Mouse (Mus musculus) embryo, embryonic 9.5 days (tissue): Measurements from ENCODE around the gene C1ql4.

ENCODE experiments used
- DNase-seq: peaks from one replicate; pipeline ENCODE4 v3.0.0-alpha.2; 2017; ENCODE audit errors: extremely low spot score

The C1ql4 gene

DNA sequence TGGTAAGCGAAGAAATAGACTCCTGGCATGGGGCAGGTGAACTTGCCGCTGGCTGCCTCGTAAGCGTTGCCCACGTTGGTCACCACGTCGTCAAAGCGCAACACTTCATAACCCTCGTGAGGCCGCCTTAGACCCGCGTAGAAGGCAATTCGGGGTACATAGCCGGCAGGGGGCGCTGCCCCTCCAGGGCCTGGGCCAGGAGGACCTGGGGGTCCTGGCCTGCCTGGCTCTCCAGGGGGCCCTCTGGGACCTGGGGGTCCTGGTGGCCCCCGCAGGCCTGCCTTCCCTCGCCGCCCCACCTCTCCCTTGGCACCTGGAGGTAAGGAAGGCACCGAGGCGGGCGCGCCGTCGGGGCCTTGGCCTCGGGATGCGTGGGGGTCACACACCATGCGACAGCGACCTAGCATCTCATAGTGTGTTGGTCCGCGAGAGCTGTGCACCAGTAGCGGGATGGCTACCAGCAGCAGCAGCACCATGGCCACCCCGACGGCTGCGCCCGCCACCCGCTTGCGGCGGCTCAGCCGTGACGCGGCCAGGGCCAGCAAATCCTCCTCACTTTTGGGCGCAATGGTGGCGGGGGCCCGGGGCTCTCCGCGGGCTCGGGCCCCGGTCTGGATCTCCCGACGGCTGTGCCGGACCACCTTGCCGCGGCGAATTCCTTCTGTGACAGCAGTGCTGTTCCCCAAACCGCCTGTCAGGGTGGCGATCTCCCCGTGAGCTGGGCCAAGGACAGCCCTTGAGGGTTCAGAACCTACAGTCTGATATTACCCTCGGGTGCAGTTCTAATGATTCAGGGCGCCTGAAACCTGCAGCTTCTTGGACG lies at the start of gene C1ql4:
TSS of gene C1ql4 (minus strand) at position 565 of the 823 bp plus-strand sequence.
- peak; percentile 37 for DNase-seq

DNA sequence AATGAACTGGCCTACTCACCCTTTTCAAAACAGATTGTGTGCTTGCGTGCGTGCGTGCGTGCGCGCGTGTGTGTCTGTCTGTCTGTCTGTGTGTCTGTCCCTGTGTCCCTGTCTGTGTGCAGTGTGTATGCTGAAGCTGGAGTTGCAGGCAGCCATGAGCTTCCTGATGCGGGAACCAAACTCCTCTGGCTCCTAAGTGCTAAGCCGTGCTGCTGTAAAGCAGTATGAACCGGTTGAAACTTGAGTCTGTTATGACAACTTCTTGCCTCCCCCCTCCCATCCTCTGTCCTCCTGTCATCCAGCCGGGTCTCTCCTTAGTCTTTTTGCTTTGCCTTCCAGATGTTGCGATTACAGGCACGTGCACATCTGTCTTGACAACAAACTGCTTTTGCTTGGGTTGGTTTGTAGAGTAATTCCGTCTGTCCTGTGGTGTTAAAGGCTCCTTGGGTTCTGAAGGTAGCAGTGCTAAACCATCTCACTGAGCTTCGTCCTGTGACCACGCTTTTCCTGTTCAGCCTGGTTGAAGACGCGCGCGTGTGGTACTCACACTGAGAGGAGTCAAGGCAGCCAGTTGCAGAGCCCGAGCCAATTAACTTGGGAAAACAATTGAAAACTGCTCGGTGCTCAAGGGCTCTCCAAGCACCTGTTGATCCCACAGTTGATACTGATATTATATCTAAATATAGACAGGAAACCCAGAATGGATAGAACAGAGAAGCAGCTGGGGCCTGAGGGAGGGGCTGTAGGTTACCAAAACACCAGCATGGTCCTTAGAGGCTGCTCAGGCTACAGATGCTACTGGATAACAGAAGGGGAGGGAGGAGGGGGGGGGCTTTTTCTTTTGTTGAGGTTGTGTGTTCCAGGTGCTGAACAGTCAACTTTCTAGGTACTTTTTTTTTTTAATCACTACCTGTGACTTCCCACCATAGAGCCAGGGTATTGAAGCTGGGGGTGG lies 42.6 kb upstream of the C1ql4 start:
- no peak for DNase-seq

- no peak for DNase-seq
Observed at GRCm38 (mm10) chr15:99129441-99129840, 41.8 kb upstream of the C1ql4 start.

GRCm38 (mm10) chr15:99127851-99128522 lies 40.4 kb upstream of the C1ql4 start:
- DNase-seq, result no peak

- DNase-seq, result no peak
Observed at GRCm38 (mm10) chr15:99126816-99127365, 39.3 kb upstream of the C1ql4 start.

- peak; percentile 93 for DNase-seq
Observed at GRCm38 (mm10) chr15:99126081-99126815, 38.6 kb upstream of the C1ql4 start.

DNA sequence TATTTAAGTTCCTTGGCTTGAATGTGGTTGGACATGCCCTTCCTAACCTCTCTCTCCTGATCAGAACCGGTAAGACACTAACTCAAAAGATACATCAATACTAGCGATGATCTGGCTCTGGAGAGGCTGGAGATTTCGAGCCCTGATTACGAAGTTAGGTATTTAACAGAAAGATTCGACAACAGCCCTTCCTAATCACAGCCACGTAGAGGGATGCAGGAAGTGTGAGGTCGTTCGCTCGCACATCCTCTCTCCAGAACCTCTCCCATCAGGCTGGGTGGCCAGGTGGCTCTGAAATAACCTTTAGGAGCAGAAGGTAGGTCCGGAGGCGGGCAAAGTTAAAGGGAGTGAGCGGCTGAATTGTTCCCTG lies 38.1 kb upstream of the C1ql4 start, which contains the start of gene Spats2:
TSS of gene Spats2 (plus strand) at position 206 of the 370 bp plus-strand sequence.
- DNase-seq, result no peak

- DNase-seq, result no peak
Observed at GRCm38 (mm10) chr15:99122642-99123041, 35.0 kb upstream of the C1ql4 start.

DNA sequence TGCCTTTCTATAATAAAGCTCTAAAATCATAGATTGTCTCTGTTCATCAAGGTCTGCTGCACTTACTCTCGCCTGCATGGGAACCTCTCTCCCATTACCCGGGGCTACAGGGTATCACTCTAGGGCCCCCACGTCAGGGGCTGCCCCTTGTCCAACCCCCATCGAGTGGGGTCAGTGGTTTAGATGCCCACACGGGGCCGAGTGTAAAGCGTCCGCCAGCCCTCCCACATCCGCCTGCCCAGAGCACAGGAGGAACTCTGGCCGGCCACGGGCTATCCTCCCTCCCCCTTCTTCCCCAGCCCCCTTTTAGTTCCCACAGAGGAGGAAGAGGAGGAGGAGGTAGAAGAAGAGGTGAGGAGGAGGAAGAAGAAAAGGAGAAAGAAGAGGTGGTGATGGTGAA lies 33.2 kb upstream of the C1ql4 start:
- DNase-seq, result no peak

DNA sequence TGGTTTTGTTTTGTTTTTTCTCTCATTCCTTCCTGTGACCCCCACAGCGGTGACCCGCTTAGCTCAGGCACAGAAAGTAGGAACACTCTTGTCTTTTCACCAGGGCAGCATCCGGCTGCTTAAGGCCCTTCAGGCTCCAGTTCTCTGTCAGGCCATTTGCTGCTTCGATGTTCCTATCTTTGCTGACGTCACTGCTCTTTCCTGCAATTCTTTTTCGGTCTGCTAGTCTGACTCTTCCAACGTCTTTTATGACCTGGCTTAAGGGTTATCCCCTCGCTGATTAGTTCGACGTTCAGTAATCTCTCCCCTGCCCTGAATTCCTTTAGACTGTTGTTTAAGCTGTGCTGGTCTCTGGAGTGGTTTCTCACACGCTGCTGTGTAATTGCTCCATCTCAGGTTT lies 28.9 kb upstream of the C1ql4 start:
- DNase-seq, result no peak

DNA sequence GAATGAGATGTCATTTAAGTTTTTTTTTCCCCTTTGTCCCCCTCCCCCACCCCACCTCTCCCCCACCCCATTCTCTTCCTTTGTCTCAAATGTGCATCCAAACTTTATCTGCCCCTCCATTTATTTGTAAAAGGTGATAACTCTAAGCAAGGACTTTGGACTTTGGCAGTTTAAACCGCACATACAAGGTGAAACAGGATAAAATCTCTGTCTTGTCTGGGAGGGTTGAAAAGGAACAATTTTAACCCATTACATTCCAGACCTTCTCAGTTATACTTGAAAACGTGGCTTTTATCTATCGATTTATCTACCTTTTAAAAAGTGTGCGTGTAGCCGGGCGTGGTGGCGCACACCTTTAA lies 27.4 kb upstream of the C1ql4 start:
- DNase-seq, result no peak

DNA sequence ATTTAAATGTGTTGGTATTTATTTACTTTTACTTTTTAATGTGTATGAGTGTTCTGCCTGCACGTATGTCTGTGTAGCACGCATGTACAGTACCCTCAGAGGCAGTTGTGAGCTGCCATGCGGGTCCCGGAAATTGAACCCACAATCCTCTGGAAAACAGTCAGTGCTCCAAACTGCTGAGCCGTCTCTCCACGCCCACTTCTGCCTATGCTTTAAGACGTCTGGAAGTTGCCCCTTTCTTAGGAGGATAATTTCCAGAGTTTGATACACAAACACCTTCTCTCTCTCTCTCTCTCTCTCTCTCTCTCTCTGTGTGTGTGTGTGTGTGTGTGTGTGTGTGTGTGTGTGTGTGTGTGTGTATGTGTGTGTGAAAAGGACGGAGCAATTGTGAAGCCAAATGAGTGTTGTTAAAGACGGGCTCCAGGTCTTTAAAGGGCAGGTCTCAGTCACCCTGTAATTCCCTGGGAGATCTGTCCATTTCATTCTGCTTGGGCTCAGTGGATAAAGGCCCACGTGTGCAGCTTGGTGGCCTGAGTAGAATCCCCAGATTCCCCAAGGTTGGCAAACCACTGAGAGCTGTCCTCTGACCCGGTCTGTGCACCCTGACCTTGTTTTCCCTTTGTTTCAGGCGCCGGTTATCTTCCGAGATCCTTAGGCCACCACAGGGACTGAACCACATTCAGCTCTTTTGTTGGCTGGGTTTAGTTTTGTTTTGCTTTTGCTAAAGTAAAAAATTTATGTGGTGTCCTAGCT lies 26.9 kb upstream of the C1ql4 start:
- no peak for DNase-seq

- DNase-seq, result no peak
Observed at GRCm38 (mm10) chr15:99113396-99113975, 25.9 kb upstream of the C1ql4 start.

- no peak for DNase-seq
Observed at GRCm38 (mm10) chr15:99112843-99113395, 25.3 kb upstream of the C1ql4 start.

DNA sequence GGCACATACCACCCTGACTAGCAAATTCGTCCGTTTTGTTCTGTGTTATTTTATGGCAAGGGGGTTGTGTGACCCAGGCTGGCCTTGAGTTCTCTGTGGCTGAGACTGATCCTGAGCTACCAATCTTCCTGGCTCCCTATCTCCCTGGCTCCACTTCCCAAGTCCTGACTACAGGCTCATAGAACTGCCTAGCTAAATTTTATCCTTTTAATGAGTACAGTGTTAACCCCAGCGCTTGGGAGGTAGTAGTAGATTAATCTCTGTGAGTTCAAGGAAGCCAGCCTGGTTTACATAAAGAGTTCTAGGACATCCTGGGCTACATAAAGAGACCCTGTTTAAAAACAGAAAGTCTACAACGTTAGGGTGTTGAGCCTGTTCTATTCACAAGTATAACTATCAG lies 24.2 kb upstream of the C1ql4 start:
- no peak for DNase-seq

GRCm38 (mm10) chr15:99111139-99111538 lies 23.5 kb upstream of the C1ql4 start:
- DNase-seq, result no peak

DNA sequence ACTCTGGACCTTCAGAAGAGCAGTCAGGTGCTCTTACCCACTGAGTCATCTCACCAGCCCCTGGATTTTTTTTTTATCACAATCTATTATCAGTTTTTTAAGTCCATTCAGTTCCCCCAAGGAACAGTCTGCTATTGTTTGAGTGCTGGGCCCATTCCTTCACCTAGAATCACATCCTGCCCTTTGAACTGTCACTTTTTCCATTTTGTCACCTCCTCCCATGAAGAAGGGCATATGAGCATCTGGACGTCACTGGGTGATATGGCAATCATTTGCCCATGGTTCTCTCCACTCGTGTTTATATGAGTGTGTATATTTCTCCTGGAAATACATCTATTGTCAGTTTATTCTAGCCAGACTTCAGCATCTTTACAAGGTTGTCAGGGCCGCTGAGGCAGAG lies 20.2 kb upstream of the C1ql4 start:
- no peak for DNase-seq

DNA sequence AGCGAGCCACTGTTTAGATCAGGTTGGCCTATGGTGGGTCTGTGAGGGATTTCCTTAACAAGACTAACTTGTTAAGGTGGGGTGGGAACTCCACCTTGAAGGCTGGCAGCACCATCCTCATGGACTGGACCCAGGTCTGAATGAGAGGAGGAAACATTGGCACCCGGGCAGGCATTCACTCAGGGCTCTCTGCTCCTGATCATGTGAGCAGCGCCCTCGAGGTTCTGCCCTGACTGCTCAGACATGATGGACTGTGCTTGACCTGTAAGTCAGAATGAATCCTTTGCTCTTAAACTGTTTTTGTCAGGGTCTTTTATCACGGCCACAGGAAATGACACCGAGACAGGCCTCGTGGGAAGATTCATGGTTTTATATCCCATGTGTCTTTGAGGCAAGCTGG lies 17.6 kb upstream of the C1ql4 start:
- no peak for DNase-seq

GRCm38 (mm10) chr15:99099984-99100383 lies 12.4 kb upstream of the C1ql4 start:
- DNase-seq, result no peak

DNA sequence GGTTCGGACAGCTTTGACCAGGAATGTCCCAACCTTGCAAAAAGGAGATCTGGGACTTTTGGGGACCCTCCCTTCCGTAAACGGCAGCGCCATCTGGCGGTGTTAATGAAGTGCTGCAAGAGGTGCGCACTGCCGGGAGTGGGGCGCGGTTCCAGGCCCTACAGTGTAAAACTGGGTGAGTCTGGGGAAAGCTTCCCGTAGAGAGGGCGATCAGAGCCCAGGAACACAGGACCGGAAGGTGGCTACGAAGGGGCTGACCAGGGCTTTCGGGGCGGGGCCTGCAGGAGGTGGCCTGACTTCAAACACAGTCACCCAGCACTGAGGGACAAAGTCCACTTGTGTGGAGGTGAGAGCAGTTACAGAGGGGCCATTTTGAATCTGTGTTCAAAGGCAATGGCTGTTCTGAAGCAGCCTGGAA lies 11.5 kb upstream of the C1ql4 start:
- no peak for DNase-seq
